Mouse (Mus musculus) neural tube, embryonic 13.5 days (tissue): ENCODE results near the gene Pim3. TPM values are rescaled to one million over a fixed set of nuclear protein-coding genes. Genes with fewer than 3 reads are reported as not detected.

Experiments
- ATAC-seq: fragments of 200-750 bp; cut with Nextera tagmentation; 2 replicates; pipeline ENCODE4 v1.8.0; 2017; ENCODE audit warnings: low read depth, mild to moderate bottlenecking, moderate TSS enrichment, moderate library complexity
- H3K27ac ChIP-seq: fragments of 300-500 bp; sonication (generic); replicated peaks from 2 replicates; pipeline ENCODE4 v1.5.1; 2015; ENCODE audit warnings: moderate library complexity, mild to moderate bottlenecking, inconsistent platforms
- H3K27me3 ChIP-seq: fragments of 300-500 bp; sonication (generic); 2 replicates; pipeline ENCODE4 v1.6.1; 2015; ENCODE audit warnings: mild to moderate bottlenecking, inconsistent platforms
- H3K36me3 ChIP-seq: fragments of 300-500 bp; sonication (generic); 2 replicates; pipeline ENCODE4 v1.6.1; 2015; ENCODE audit warnings: mild to moderate bottlenecking, inconsistent platforms
- H3K4me1 ChIP-seq: fragments of 300-500 bp; sonication (generic); replicated peaks from 2 replicates; pipeline ENCODE4 v1.6.1; 2015; ENCODE audit warnings: inconsistent platforms
- H3K4me2 ChIP-seq: fragments of 300-500 bp; sonication (generic); 2 replicates; pipeline ENCODE4 v1.6.1; 2015; ENCODE audit warnings: inconsistent platforms, mild to moderate bottlenecking, moderate library complexity
- H3K4me3 ChIP-seq: fragments of 300-500 bp; sonication (generic); 2 replicates; pipeline ENCODE4 v1.5.1; 2015; ENCODE audit warnings: mild to moderate bottlenecking, inconsistent platforms
- H3K9ac ChIP-seq: fragments of 300-500 bp; sonication (generic); 2 replicates; pipeline ENCODE4 v1.6.1; 2015; ENCODE audit warnings: moderate library complexity, mild to moderate bottlenecking, inconsistent platforms
- H3K9me3 ChIP-seq: fragments of 300-500 bp; sonication (generic); 2 replicates; pipeline ENCODE4 v1.6.1; 2016; ENCODE audit warnings: inconsistent platforms
- WGBS: fragments of 180-500 bp; shearing (Covaris S2); methylation state at CpG from one replicate; pipeline ENCODE4 v1.1.7; 2015; 5-methylcytosine and 5-hydroxymethylcytosine counted together
- polyA plus RNA-seq: library from polyadenylated mRNA; unstranded; fragments of >200 nt; fragmentation: Nextera tagmentation; extraction: Ambion mirVana; gene quantifications from 2 replicates; pipeline ENCODE4 v1.2.1, GENCODE M21; 2015

Gene Pim3
- polyA plus RNA-seq, 1 experiment from 2014 or later: 51.2 TPM

DNA sequence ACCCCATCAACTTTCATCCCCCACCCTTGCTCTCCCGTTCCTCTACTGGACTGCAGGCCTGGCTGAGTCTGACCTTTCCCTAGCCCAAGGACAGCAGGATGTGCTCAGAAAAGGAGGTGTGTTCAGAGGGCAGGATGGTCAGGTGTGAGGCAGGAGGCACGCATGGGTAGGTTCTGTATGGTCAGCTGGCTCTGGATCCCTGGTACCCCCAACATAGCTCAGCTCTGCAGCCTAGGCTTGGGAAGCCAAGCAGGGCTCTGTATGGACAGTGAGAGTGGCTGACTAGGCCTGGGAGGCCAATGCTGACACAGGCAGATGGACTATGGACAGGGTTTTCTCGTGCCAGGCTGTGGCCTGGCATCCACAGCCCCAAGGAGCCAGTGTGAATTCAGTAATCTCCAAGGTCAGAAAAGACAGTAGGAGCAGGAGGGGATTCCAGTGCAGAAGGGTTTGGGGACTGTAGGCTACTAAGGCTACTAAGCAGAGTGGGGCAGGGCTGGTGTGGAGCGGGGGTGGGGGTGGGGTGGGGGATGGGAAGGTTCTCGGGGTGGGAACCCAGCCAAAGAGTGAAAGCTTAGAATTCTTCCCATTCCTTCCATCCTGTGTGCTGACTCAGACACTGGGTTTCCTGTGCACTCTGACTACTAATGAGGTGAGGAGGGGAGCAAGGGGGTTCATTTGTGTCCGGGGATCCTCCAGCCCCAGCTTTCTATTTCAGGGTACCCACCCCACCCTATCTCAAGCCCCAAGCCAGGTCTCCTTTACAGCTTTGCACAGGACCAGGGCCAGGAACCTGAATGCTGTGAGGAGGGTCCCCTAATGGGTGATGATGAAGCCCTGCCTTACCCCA is 7.6 kb upstream of the Pim3 start:
- H3K9ac ChIP-seq: no peak overlapping the region
- H3K27ac ChIP-seq: no peak overlapping the region
- no peaks in the 10 kb centered on the region for H3K9me3 ChIP-seq
- H3K27me3 ChIP-seq: no peaks in the 10 kb centered on the region
- H3K36me3 ChIP-seq: no peaks in the 10 kb centered on the region
- ATAC-seq: no peak
- WGBS: 65% methylated on average over 6 of the region's 6 CpGs
- no peak overlapping the region for H3K4me3 ChIP-seq
- H3K4me1 ChIP-seq: peaks cover 18% of the 10 kb centered on the region
- no peak overlapping the region for H3K4me2 ChIP-seq

GRCm38 (mm10) chr15:88854969-88855830 is 6.8 kb upstream of the Pim3 start:
- peaks cover 15% of the 10 kb centered on the region for H3K4me1 ChIP-seq
- H3K4me2 ChIP-seq: no peak overlapping the region
- ATAC-seq: no peak
- no peaks in the 10 kb centered on the region for H3K27me3 ChIP-seq
- H3K27ac ChIP-seq: no peak overlapping the region
- H3K9ac ChIP-seq: no peak overlapping the region
- no peaks in the 10 kb centered on the region for H3K36me3 ChIP-seq
- 79% methylated on average over 15 of the region's 15 CpGs for WGBS
- H3K9me3 ChIP-seq: no peaks in the 10 kb centered on the region
- H3K4me3 ChIP-seq: no peak overlapping the region

GRCm38 (mm10) chr15:88855896-88856417 is 6.0 kb upstream of the Pim3 start:
- H3K27ac ChIP-seq: no peak overlapping the region
- H3K9me3 ChIP-seq: no peaks in the 10 kb centered on the region
- no peaks in the 10 kb centered on the region for H3K27me3 ChIP-seq
- peaks cover 8% of the 10 kb centered on the region; the same call in 1 of the 2 replicates for H3K4me1 ChIP-seq
- no peaks in the 10 kb centered on the region for H3K36me3 ChIP-seq
- no peak for ATAC-seq
- H3K9ac ChIP-seq: no peak overlapping the region
- no peak overlapping the region for H3K4me2 ChIP-seq
- WGBS: 80% methylated on average over 6 of the region's 6 CpGs
- no peak overlapping the region for H3K4me3 ChIP-seq

DNA sequence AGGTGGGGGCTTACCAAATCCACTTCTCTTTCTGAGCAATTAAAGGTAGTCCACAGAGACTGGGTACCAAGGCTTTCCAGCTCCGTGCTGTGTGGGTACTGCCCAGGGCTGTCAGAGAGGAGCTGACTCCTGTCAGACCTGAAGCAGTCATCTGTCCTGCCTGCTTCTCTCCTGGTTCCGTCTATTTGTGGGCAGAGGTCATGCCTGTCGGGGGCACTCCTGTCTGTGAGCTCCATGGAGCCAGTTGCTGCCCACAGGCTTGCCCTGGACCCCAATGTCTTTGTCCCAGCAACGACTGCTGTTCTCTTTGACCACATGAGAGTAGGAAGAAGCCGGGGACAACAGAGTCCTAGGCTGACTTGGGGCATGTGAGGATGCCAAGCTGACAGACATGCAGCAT is 5.4 kb upstream of the Pim3 start:
- no peak overlapping the region for H3K9ac ChIP-seq
- H3K27ac ChIP-seq: no peak overlapping the region
- H3K9me3 ChIP-seq: no peaks in the 10 kb centered on the region
- H3K36me3 ChIP-seq: no peaks in the 10 kb centered on the region
- ATAC-seq: no peak
- H3K4me3 ChIP-seq: no peak overlapping the region
- peaks cover 13% of the 10 kb centered on the region for H3K4me1 ChIP-seq
- H3K27me3 ChIP-seq: no peaks in the 10 kb centered on the region
- 89% methylated on average over 5 of the region's 5 CpGs for WGBS
- no peak overlapping the region for H3K4me2 ChIP-seq

GRCm38 (mm10) chr15:88857361-88857760 is 4.6 kb upstream of the Pim3 start:
- Histone ChIP-seq H3K4me2 (no peak overlapping the region), H3K4me3 (no peak overlapping the region), H3K27ac (no peak overlapping the region), H3K27me3 (no peaks in the 10 kb centered on the region), H3K4me1 (peaks cover 14% of the 10 kb centered on the region), H3K36me3 (no peaks in the 10 kb centered on the region), H3K9me3 (no peaks in the 10 kb centered on the region), H3K9ac (no peak overlapping the region)
- ATAC-seq: no peak
- 94% methylated on average over 7 of the region's 7 CpGs for WGBS

DNA sequence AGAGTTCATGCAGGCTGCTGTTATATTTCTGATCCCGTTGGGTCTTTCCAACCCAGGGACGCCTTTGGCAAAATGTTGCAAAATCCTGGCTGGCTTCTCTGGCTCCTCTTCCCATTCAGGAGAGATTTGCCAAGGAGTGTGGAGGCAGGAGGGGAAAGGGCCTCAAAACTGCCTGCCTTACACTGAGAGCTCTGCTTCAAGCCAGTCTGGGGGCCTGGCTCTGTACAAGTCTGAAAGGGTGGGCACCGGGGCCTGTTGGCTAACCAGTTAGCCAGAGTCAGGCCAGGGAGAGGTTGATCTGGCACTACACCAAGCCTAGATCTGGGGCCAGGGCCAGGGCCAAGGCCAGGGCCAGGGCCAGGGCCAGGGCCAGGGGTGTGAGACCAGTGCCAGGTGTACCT is 3.8 kb upstream of the Pim3 start:
- Histone ChIP-seq H3K4me1 (peaks cover 19% of the 10 kb centered on the region), H3K4me2 (no peak overlapping the region), H3K9ac (no peak overlapping the region), H3K27ac (no peak overlapping the region), H3K36me3 (no peaks in the 10 kb centered on the region), H3K4me3 (no peak overlapping the region), H3K27me3 (no peaks in the 10 kb centered on the region), H3K9me3 (no peaks in the 10 kb centered on the region)
- WGBS: 91% methylated on average over 3 of the region's 3 CpGs
- no peak for ATAC-seq

GRCm38 (mm10) chr15:88858707-88859106 is 3.3 kb upstream of the Pim3 start:
- WGBS: 69% methylated on average over 2 of the region's 2 CpGs
- Histone ChIP-seq H3K9ac (no peak overlapping the region), H3K36me3 (no peaks in the 10 kb centered on the region), H3K27ac (no peak overlapping the region), H3K4me1 (peaks cover 20% of the 10 kb centered on the region), H3K9me3 (no peaks in the 10 kb centered on the region), H3K4me3 (no peak overlapping the region), H3K4me2 (no peak overlapping the region), H3K27me3 (no peaks in the 10 kb centered on the region)
- ATAC-seq: no peak

GRCm38 (mm10) chr15:88859206-88859970 is 2.6 kb upstream of the Pim3 start:
- Histone ChIP-seq H3K9me3 (no peaks in the 10 kb centered on the region), H3K4me3 (no peak overlapping the region), H3K36me3 (peaks cover 3% of the 10 kb centered on the region), H3K9ac (no peak overlapping the region), H3K27me3 (no peaks in the 10 kb centered on the region), H3K4me2 (no peak overlapping the region), H3K27ac (no peak overlapping the region), H3K4me1 (peaks cover 23% of the 10 kb centered on the region)
- no peak for ATAC-seq
- WGBS: 71% methylated on average over 8 of the region's 8 CpGs

DNA sequence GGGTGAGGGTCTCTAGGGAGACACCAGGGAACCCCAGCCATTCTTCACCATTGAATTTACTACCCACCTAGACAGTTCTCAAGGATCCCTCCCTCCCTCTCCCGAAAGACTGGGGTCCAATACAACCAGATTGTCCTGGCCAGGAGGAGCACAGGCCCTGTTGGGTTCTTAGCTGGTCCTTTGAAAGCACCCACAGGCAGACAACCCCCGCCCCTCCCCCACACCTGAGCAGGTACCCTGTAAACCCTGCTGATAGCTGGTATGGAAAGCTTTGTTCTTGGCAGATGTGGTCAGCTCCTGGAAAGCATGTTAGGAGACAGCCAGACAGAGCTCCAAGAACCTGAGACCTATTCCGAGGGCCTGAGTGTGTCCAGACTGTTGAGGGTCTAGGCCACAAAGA is 1.2 kb upstream of the Pim3 start:
- WGBS: 92% methylated on average over 3 of the region's 3 CpGs
- no peak overlapping the region for H3K4me3 ChIP-seq
- ATAC-seq: no peak

DNA sequence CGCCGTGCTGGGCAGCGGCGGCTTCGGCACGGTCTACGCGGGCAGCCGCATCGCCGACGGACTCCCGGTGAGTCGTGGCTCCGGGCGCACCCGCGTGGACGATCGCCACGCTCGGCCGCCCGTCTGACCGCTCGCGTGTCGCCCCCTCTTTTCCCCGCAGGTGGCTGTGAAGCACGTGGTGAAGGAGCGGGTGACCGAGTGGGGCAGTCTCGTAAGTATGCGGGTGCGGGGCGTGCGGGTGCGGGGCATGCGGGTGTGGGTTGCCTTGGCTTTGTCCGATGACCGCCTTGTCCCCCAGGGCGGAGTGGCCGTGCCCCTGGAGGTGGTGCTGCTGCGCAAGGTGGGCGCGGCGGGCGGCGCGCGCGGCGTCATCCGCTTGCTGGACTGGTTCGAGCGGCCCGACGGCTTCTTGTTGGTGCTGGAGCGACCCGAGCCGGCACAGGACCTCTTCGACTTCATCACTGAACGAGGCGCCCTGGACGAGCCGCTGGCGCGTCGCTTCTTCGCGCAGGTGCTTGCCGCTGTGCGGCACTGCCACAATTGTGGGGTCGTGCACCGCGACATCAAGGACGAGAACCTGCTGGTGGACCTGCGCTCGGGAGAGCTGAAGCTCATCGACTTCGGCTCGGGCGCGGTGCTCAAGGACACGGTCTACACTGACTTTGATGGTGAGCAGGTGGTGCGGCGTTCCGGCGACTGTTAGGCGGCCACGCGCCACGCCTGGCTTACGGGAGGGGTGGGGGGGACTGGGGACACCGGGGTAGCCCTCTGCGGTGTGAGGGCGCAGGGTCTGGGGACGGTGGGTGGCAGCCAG is 1.1 kb downstream of the Pim3 start:
- H3K27ac ChIP-seq: peak overlapping the region; percentile 98
- peaks cover 36% of the 10 kb centered on the region for H3K4me1 ChIP-seq
- H3K4me2 ChIP-seq: peak overlapping the region; percentile 77
- peak overlapping the region; percentile 94 for H3K4me3 ChIP-seq
- WGBS: under 1% methylated on average over 97 of the region's 98 CpGs
- peaks cover 36% of the 10 kb centered on the region for H3K36me3 ChIP-seq
- H3K9me3 ChIP-seq: no peaks in the 10 kb centered on the region
- no peaks in the 10 kb centered on the region for H3K27me3 ChIP-seq
- peak; percentile 29 for ATAC-seq
- peak overlapping the region; percentile 95 for H3K9ac ChIP-seq

More for the DNA sequence above, 1.2 kb upstream of the Pim3 start:
- no peaks in the 10 kb centered on the region for H3K9me3 ChIP-seq
- H3K27ac ChIP-seq: no peak overlapping the region
- no peak overlapping the region for H3K9ac ChIP-seq
- no peak overlapping the region for H3K4me2 ChIP-seq
- H3K27me3 ChIP-seq: no peaks in the 10 kb centered on the region
- peaks cover 17% of the 10 kb centered on the region for H3K36me3 ChIP-seq
- H3K4me1 ChIP-seq: peaks cover 32% of the 10 kb centered on the region

DNA sequence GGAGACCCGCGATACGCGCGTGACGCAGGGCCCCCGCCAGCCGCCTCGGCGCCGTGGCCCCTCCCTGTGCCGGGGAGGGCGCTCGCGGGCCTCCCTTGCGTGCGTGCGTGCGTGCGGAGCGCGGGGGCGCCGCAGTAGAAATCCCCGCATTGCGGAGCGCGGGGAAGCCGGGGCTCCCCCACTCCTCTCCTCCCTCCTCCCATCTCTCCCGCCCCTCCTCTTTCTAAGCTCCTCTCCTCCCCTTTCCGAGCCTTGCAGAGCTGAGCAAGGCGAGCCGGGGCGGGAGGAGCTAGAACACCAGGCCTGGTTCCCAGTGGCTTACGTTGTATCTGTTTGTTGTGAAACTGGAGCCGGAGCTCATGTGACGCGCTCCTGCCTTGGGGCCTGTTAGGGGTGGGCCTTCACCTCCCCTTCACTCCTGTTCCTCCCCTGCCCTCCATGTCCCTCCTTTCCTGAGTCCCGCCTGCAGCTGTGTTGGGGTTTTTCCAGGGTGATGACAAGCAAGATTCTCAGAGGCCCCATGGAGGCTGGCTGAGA is 1.8 kb downstream of the Pim3 start:
- WGBS: 0% methylated on average over 26 of the region's 39 CpGs
- Histone ChIP-seq H3K4me1 (peaks cover 36% of the 10 kb centered on the region), H3K9ac (peak overlapping the region; percentile 95), H3K4me3 (peak overlapping the region; percentile 94), H3K4me2 (peak overlapping the region; percentile 77), H3K27ac (peak overlapping the region; percentile 98), H3K9me3 (0 out of 2 replicates have a peak, but pooled peaks cover 3% of the 10 kb centered on the region), H3K36me3 (peaks cover 39% of the 10 kb centered on the region), H3K27me3 (no peaks in the 10 kb centered on the region)
- peak; percentile 67 for ATAC-seq
